Mouse (Mus musculus) hindbrain, embryonic 12.5 days (tissue): ENCODE measurements around the gene Cerk. TPM values are rescaled to one million over a fixed set of nuclear protein-coding genes. Genes with fewer than 3 reads are reported as not detected.

Source experiments
- ATAC-seq: fragments of 200-750 bp; cut with Nextera tagmentation; 2 replicates; pipeline ENCODE4 v1.8.0; 2017; ENCODE audit warnings: moderate TSS enrichment; ENCODE audit not compliant: low FRiP score
- H3K27ac ChIP-seq: fragments of 300-500 bp; sonication (generic); 2 replicates; pipeline ENCODE4 v1.5.1; 2016; ENCODE audit warnings: mild to moderate bottlenecking
- H3K27me3 ChIP-seq: fragments of 300-500 bp; sonication (generic); 2 replicates; pipeline ENCODE4 v1.6.1; 2016; ENCODE audit warnings: mild to moderate bottlenecking
- H3K36me3 ChIP-seq: fragments of 300-500 bp; sonication (generic); 2 replicates; pipeline ENCODE4 v1.6.1; 2016; ENCODE audit warnings: mild to moderate bottlenecking
- H3K4me1 ChIP-seq: fragments of 300-500 bp; sonication (generic); 2 replicates; pipeline ENCODE4 v1.6.1; 2016
- H3K4me2 ChIP-seq: fragments of 300-500 bp; sonication (generic); replicated peaks from 2 replicates; pipeline ENCODE4 v1.6.1; 2016; ENCODE audit warnings: mild to moderate bottlenecking
- H3K4me3 ChIP-seq: fragments of 300-500 bp; sonication (generic); 2 replicates; pipeline ENCODE4 v1.5.1; 2016; ENCODE audit warnings: mild to moderate bottlenecking
- H3K9ac ChIP-seq: fragments of 300-500 bp; sonication (generic); 2 replicates; pipeline ENCODE4 v1.6.1; 2016; ENCODE audit warnings: mild to moderate bottlenecking, moderate library complexity
- H3K9me3 ChIP-seq: fragments of 300-500 bp; sonication (generic); replicated peaks from 2 replicates; pipeline ENCODE4 v1.6.1; 2016; ENCODE audit warnings: mild to moderate bottlenecking
- WGBS: fragments of 180-500 bp; shearing (Covaris S2); methylation state at CpG from one replicate; pipeline ENCODE4 v1.1.7; 2016; 5-methylcytosine and 5-hydroxymethylcytosine counted together
- polyA plus RNA-seq: library from polyadenylated mRNA; unstranded; fragments of >200 nt; fragmentation: Nextera tagmentation; extraction: Ambion mirVana; gene quantifications from 2 replicates; pipeline ENCODE4 v1.2.1, GENCODE M21; 2016

Gene Cerk
- polyA plus RNA-seq, 1 experiment from 2014 or later = 26.0 TPM

GRCm38 (mm10) chr15:86145046-86145445 is 40.9 kb downstream of the Cerk start:
- Histone ChIP-seq H3K27ac (no peak overlapping the region), H3K9me3 (no peaks in the 10 kb centered on the region), H3K4me1 (no peaks in the 10 kb centered on the region), H3K9ac (no peak overlapping the region), H3K4me2 (no peak overlapping the region), H3K27me3 (no peaks in the 10 kb centered on the region), H3K4me3 (no peak overlapping the region), H3K36me3 (peaks cover 53% of the 10 kb centered on the region)
- no peak for ATAC-seq
- WGBS = 90% methylated on average over 7 of the region's 7 CpGs

DNA sequence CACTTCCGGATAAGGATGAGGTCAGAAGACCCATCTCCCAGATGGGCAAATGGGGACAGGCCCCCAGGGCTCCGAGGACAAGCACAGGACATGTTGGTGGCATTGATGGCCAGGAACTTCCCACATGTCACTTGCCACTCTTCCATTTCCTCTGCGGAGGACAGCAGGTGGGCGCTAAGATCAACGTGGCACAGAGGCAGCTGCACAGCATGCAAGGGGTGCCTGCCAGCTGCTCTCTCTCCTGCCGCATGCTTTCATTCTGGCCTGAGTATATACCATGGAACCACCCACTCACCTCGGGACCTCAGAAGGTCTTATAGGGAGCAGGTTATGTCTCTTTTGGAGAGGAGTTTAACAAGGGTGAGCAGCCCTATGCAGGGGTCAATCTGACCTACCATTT is 41.4 kb downstream of the Cerk start:
- Histone ChIP-seq H3K9ac (no peak overlapping the region), H3K9me3 (no peaks in the 10 kb centered on the region), H3K4me1 (no peaks in the 10 kb centered on the region; the same call in 1 of the 2 replicates), H3K36me3 (peaks cover 51% of the 10 kb centered on the region), H3K27me3 (no peaks in the 10 kb centered on the region), H3K4me3 (no peak overlapping the region), H3K27ac (no peak overlapping the region), H3K4me2 (no peak overlapping the region)
- no peak for ATAC-seq
- 70% methylated on average over 7 of the region's 7 CpGs for WGBS

GRCm38 (mm10) chr15:86140323-86140722 is 45.6 kb downstream of the Cerk start:
- Histone ChIP-seq H3K36me3 (peaks cover 52% of the 10 kb centered on the region), H3K9ac (no peak overlapping the region)
- peak; percentile 32; the same call in 1 of the 2 replicates for ATAC-seq

GRCm38 (mm10) chr15:86137638-86138037 is 48.3 kb downstream of the Cerk start:
- Histone ChIP-seq H3K4me3 (no peak overlapping the region), H3K4me1 (peaks cover 6% of the 10 kb centered on the region), H3K27ac (no peak overlapping the region), H3K9me3 (no peaks in the 10 kb centered on the region), H3K9ac (no peak overlapping the region), H3K4me2 (no peak overlapping the region), H3K36me3 (peaks cover 54% of the 10 kb centered on the region), H3K27me3 (no peaks in the 10 kb centered on the region)
- ATAC-seq = no peak
- WGBS = 69% methylated on average over 4 of the region's 4 CpGs

More at GRCm38 (mm10) chr15:86140323-86140722, 45.6 kb downstream of the Cerk start:
- no peaks in the 10 kb centered on the region for H3K9me3 ChIP-seq
- no peaks in the 10 kb centered on the region; the same call in 1 of the 2 replicates for H3K4me1 ChIP-seq
- no peak overlapping the region for H3K27ac ChIP-seq
- H3K27me3 ChIP-seq = no peaks in the 10 kb centered on the region
- WGBS = 36% methylated on average over 10 of the region's 10 CpGs
- no peak overlapping the region for H3K4me2 ChIP-seq
- no peak overlapping the region for H3K4me3 ChIP-seq

- H3K27ac ChIP-seq = peak overlapping the region; percentile 25; the same call in 1 of the 2 replicates
- no peak overlapping the region for H3K4me3 ChIP-seq
- H3K9me3 ChIP-seq = no peaks in the 10 kb centered on the region
- peak; percentile 65 for ATAC-seq
- H3K27me3 ChIP-seq = no peaks in the 10 kb centered on the region
- H3K9ac ChIP-seq = no peak overlapping the region
- no peak overlapping the region for H3K4me2 ChIP-seq
- WGBS = 47% methylated on average over 18 of the region's 18 CpGs
- H3K36me3 ChIP-seq = peaks cover 58% of the 10 kb centered on the region
- peaks cover 6% of the 10 kb centered on the region for H3K4me1 ChIP-seq
Observed at GRCm38 (mm10) chr15:86134941-86135783, 50.8 kb downstream of the Cerk start.

- H3K9me3 ChIP-seq = no peaks in the 10 kb centered on the region
- no peak overlapping the region for H3K4me2 ChIP-seq
- H3K4me3 ChIP-seq = no peak overlapping the region
- H3K27ac ChIP-seq = no peak overlapping the region
- peaks cover 11% of the 10 kb centered on the region for H3K4me1 ChIP-seq
- ATAC-seq = no peak
- H3K27me3 ChIP-seq = no peaks in the 10 kb centered on the region
- 92% methylated on average over 10 of the region's 10 CpGs for WGBS
- H3K36me3 ChIP-seq = peaks cover 81% of the 10 kb centered on the region
- H3K9ac ChIP-seq = no peak overlapping the region
Observed at GRCm38 (mm10) chr15:86130657-86131056, 55.3 kb downstream of the Cerk start.

DNA sequence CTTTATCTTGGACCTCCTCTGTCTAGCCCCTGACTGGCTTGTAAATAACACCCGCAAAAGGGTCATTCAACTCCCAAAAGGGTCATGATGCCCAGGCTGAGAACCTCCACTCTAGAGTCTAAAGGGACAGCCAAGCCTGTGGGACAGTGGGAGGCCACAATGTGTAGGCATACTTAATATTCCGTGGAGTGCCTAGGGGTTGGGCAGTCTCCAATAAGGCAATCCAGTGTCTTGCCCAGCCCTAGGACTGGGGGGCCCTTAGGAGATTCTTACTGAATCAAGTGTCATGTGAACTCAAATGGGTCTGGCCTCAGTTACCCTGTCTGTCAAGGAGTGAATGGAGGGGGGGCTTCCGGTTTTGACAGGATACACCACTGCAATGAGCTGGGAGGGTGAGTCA is 56.9 kb downstream of the Cerk start:
- Histone ChIP-seq H3K4me1 (peaks cover 9% of the 10 kb centered on the region), H3K9me3 (no peaks in the 10 kb centered on the region), H3K4me3 (no peak overlapping the region), H3K27ac (no peak overlapping the region), H3K4me2 (no peak overlapping the region), H3K9ac (no peak overlapping the region), H3K27me3 (no peaks in the 10 kb centered on the region), H3K36me3 (peaks cover 80% of the 10 kb centered on the region)
- WGBS = 85% methylated on average over 3 of the region's 3 CpGs
- no peak; the same call in 1 of the 2 replicates for ATAC-seq

GRCm38 (mm10) chr15:86124359-86124758 is 61.6 kb downstream of the Cerk start:
- Histone ChIP-seq H3K9ac (no peak overlapping the region), H3K36me3 (peaks cover 79% of the 10 kb centered on the region), H3K4me1 (peaks cover 9% of the 10 kb centered on the region), H3K27me3 (no peaks in the 10 kb centered on the region), H3K4me3 (no peak overlapping the region), H3K4me2 (no peak overlapping the region), H3K9me3 (no peaks in the 10 kb centered on the region), H3K27ac (no peak overlapping the region)
- 39% methylated on average over 1 of the region's 1 CpGs for WGBS
- peak; percentile 38 for ATAC-seq

- no peak for ATAC-seq
- H3K36me3 ChIP-seq = peaks cover 79% of the 10 kb centered on the region
- no peak overlapping the region for H3K27ac ChIP-seq
- H3K4me2 ChIP-seq = no peak overlapping the region
- H3K4me3 ChIP-seq = no peak overlapping the region
- no peaks in the 10 kb centered on the region for H3K27me3 ChIP-seq
- WGBS = 90% methylated on average over 4 of the region's 4 CpGs
- H3K9ac ChIP-seq = no peak overlapping the region
- H3K9me3 ChIP-seq = no peaks in the 10 kb centered on the region
- peaks cover 9% of the 10 kb centered on the region for H3K4me1 ChIP-seq
Observed at GRCm38 (mm10) chr15:86123409-86123808, 62.5 kb downstream of the Cerk start.

DNA sequence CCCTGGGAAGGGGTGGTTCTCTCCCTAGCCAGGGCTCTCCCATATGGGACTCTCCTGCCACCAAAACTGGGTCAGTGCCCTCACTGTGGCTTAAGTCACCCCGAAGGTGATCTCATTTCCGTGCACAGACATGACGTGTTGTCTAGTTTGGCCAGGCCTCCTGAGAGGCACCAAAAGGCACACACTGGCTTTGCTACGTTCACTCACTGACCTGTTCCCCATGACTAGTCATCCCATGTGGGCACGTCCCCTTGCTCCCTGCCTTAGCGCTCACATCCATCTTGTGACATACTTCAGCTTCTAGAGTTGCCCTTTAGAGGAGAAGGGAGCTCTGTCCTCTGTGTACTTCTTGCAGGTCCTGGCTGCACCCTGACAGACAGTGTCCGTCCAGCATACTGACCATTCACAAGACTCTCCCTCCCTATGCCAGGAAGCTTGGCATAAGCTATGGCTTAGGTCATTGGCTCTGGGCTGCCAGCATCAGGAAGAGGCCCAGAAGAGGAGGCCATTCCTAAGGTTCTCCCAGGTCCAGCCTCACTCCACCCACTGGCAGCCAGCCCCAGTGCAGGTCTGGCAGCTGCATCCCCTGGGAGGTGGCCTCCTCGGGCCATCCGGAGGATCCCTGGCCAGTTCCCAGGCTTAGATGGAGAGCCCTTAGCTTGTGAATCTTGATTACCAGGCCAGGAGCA is 63.5 kb downstream of the Cerk start:
- no peak for ATAC-seq
- H3K36me3 ChIP-seq = peaks cover 69% of the 10 kb centered on the region
- no peak overlapping the region for H3K4me2 ChIP-seq
- H3K9me3 ChIP-seq = no peaks in the 10 kb centered on the region
- peaks cover 16% of the 10 kb centered on the region for H3K4me1 ChIP-seq
- H3K27ac ChIP-seq = no peak overlapping the region
- WGBS = 90% methylated on average over 9 of the region's 9 CpGs
- no peaks in the 10 kb centered on the region for H3K27me3 ChIP-seq
- H3K9ac ChIP-seq = no peak overlapping the region
- no peak overlapping the region for H3K4me3 ChIP-seq

GRCm38 (mm10) chr15:86119186-86119585 is 66.8 kb downstream of the Cerk start:
- H3K9ac ChIP-seq = no peak overlapping the region
- H3K36me3 ChIP-seq = peaks cover 51% of the 10 kb centered on the region
- no peak overlapping the region for H3K4me2 ChIP-seq
- 83% methylated on average over 7 of the region's 7 CpGs for WGBS
- H3K4me3 ChIP-seq = no peak overlapping the region
- H3K27ac ChIP-seq = no peak overlapping the region
- H3K27me3 ChIP-seq = no peaks in the 10 kb centered on the region
- peaks cover 18% of the 10 kb centered on the region for H3K4me1 ChIP-seq
- H3K9me3 ChIP-seq = no peaks in the 10 kb centered on the region
- ATAC-seq = no peak

- no peak for ATAC-seq
- Histone ChIP-seq H3K9ac (no peak overlapping the region), H3K36me3 (peaks cover 34% of the 10 kb centered on the region), H3K4me2 (no peak overlapping the region), H3K4me3 (no peak overlapping the region), H3K4me1 (peaks cover 31% of the 10 kb centered on the region), H3K27me3 (no peaks in the 10 kb centered on the region), H3K9me3 (no peaks in the 10 kb centered on the region), H3K27ac (no peak overlapping the region)
- 65% methylated on average over 15 of the region's 15 CpGs for WGBS
Observed at GRCm38 (mm10) chr15:86117115-86118100, 68.5 kb downstream of the Cerk start.
